Mouse (Mus musculus): ENCODE measurements around the gene Ilf3.

DNA sequence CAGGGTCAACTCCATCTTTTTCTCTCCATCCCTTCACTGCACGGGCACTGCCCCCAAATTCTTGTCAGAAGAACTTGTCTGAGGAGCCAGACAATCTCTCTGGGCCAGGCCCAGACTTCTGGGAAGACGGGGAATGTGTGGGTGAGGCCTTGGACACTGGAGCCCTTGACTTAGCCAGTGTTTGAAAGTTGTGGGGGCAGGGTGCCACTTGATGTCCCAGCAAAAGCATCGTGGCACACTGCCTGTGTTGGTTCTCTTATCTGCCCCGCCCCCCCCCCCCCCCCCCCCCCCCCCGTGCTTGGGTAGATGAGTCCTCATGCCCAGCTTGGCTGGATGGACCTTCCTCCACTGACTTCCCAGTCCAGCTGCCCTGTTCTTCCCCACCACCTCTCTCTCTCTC lies 38.6 kb upstream of the Ilf3 start:
- TF ChIP-seq POLR2A (IDR thresholded peaks at IDR 0.05; ENCODE audit: low read depth, low read length), result no peak
- TF ChIP-seq CTCF (IDR thresholded peaks at IDR 0.05; ENCODE audit: extremely low read depth, insufficient read depth, insufficient read length, insufficient replicate concordance), result no peak
